Mouse (Mus musculus) CH12.LX (cell line): ENCODE results near the gene Shmt1. TPM values are rescaled to one million over a fixed set of nuclear protein-coding genes. Genes with fewer than 3 reads are reported as not detected.

Source experiments
- DNase-seq: peaks from one replicate; pipeline ENCODE4 v3.0.0-alpha.2; 2013; ENCODE audit errors: extremely low read depth
- H3K27ac ChIP-seq: 2 replicates; pipeline ENCODE4 v1.5.1; 2012; ENCODE audit warnings: low read depth, mild to moderate bottlenecking, control low read depth, moderate library complexity; ENCODE audit not compliant: insufficient read depth
- H3K27me3 ChIP-seq: replicated peaks from 2 replicates; pipeline ENCODE3; 2012; ENCODE audit warnings: inconsistent platforms
- H3K36me3 ChIP-seq, 2 experiments: replicated peaks in 1 of 2; 2 replicates each; pipeline versions ENCODE3 to v1.6.1; 2012; ENCODE audit warnings: inconsistent platforms in 1 of 2, low read length in 1 of 2, mild to moderate bottlenecking in 1 of 2, mixed read lengths in 1 of 2, moderate library complexity in 1 of 2; ENCODE audit not compliant: control insufficient read depth in 1 of 2, insufficient read depth in 1 of 2
- H3K4me1 ChIP-seq, 2 experiments: 2 replicates each; pipeline ENCODE4 v1.6.1; 2012; ENCODE audit warnings: inconsistent platforms in 1 of 2, moderate library complexity in 1 of 2; ENCODE audit not compliant: insufficient read depth in 2 of 2, control insufficient read depth in 1 of 2
- H3K4me2 ChIP-seq: 2 replicates; pipeline ENCODE4 v1.6.1; 2012; ENCODE audit warnings: low read depth, mild to moderate bottlenecking, control low read depth; ENCODE audit not compliant: poor library complexity, insufficient read depth, severe bottlenecking
- H3K4me3 ChIP-seq, 3 experiments: fragments of 150-350 bp in 1 of 3; sonication (generic) in 1 of 3; replicated peaks in 1 of 3; 2 replicates each; pipeline versions ENCODE3 to v1.5.1; 2011 to 2012; ENCODE audit warnings: low read depth in 2 of 3, low read length in 2 of 3, mild to moderate bottlenecking in 2 of 3, moderate library complexity in 2 of 3, control low read depth in 1 of 3, improper control_type of control experiment in 1 of 3, inconsistent platforms in 1 of 3, mixed read lengths in 1 of 3; ENCODE audit not compliant: poor library complexity in 1 of 3
- H3K79me2 ChIP-seq: replicated peaks from 2 replicates; pipeline ENCODE4 v1.6.1; 2012; ENCODE audit warnings: mild to moderate bottlenecking, moderate library complexity; ENCODE audit not compliant: control insufficient read depth, poor library complexity, insufficient read depth, severe bottlenecking; ENCODE audit errors: extremely low read depth
- H3K9ac ChIP-seq: 2 replicates; pipeline ENCODE4 v1.6.1; 2012; ENCODE audit warnings: low read depth, mild to moderate bottlenecking, control low read depth, moderate library complexity; ENCODE audit not compliant: insufficient read depth
- H3K9me3 ChIP-seq: replicated peaks from 2 replicates; pipeline ENCODE3; 2012; ENCODE audit warnings: low read length, inconsistent platforms, mixed read lengths
- BHLHE40 ChIP-seq: IDR thresholded peaks from 2 replicates; pipeline ENCODE4 v1.6.1; 2011; ENCODE audit warnings: mild to moderate bottlenecking, low read depth, low read length, improper control_type of control experiment
- CHD1 ChIP-seq: IDR thresholded peaks from 2 replicates; pipeline ENCODE4 v1.6.1; 2012; ENCODE audit warnings: low read depth, low read length, improper control_type of control experiment, inconsistent platforms
- CHD2 ChIP-seq: IDR thresholded peaks from 2 replicates; pipeline ENCODE4 v1.6.1; 2011; ENCODE audit warnings: low read length, improper control_type of control experiment
- CTCF ChIP-seq, 2 experiments: IDR thresholded peaks in 1 of 2; conservative IDR thresholded peaks in 1 of 2; 2 replicates each; pipeline ENCODE4 v1.5.1; 2011 to 2012; ENCODE audit warnings: low read depth in 2 of 2, low read length in 2 of 2, improper control_type of control experiment in 1 of 2, inconsistent platforms in 1 of 2, mild to moderate bottlenecking in 1 of 2, moderate library complexity in 1 of 2
- E2F4 ChIP-seq: IDR thresholded peaks from 2 replicates; pipeline ENCODE4 v1.6.1; 2011; ENCODE audit warnings: low read depth, low read length, improper control_type of control experiment; ENCODE audit not compliant: insufficient replicate concordance
- ELF1 ChIP-seq: IDR thresholded peaks from 2 replicates; pipeline ENCODE4 v1.6.1; 2014; ENCODE audit warnings: low read depth, mild to moderate bottlenecking, inconsistent platforms, low read length, improper control_type of control experiment
- EP300 ChIP-seq: IDR thresholded peaks from 2 replicates; pipeline ENCODE4 v1.6.1; 2011; ENCODE audit warnings: low read length, improper control_type of control experiment
- ETS1 ChIP-seq: conservative IDR thresholded peaks from 2 replicates; pipeline ENCODE4 v1.6.1; 2012; ENCODE audit warnings: low read depth, mild to moderate bottlenecking, inconsistent platforms, low read length, improper control_type of control experiment, moderate library complexity
- GABPA ChIP-seq: IDR thresholded peaks from 2 replicates; pipeline ENCODE4 v1.6.1; 2012; ENCODE audit warnings: low read depth, low read length, improper control_type of control experiment, inconsistent platforms; ENCODE audit not compliant: insufficient replicate concordance
- HCFC1 ChIP-seq: IDR thresholded peaks from 2 replicates; pipeline ENCODE4 v1.6.1; 2012; ENCODE audit warnings: low read depth, mild to moderate bottlenecking, inconsistent platforms, low read length, improper control_type of control experiment
- JUND ChIP-seq: conservative IDR thresholded peaks from 2 replicates; pipeline ENCODE4 v1.6.1; 2011; ENCODE audit warnings: low read depth, low read length, improper control_type of control experiment
- MAZ ChIP-seq: IDR thresholded peaks from 2 replicates; pipeline ENCODE4 v1.6.1; 2012; ENCODE audit warnings: low read depth, mild to moderate bottlenecking, inconsistent platforms, low read length, improper control_type of control experiment, moderate library complexity
- MEF2A ChIP-seq: IDR thresholded peaks from 2 replicates; pipeline ENCODE4 v1.6.1; 2014; ENCODE audit warnings: low read depth, mild to moderate bottlenecking, inconsistent platforms, low read length, improper control_type of control experiment, borderline replicate concordance
- MXI1 ChIP-seq: IDR thresholded peaks from 2 replicates; pipeline ENCODE4 v1.6.1; 2011; ENCODE audit warnings: mild to moderate bottlenecking, low read depth, low read length, improper control_type of control experiment
- MYC ChIP-seq: IDR thresholded peaks from 2 replicates; pipeline ENCODE4 v1.6.1; 2011; ENCODE audit warnings: low read depth, mild to moderate bottlenecking, improper control_type of control experiment, low read length
- NELFE ChIP-seq: IDR thresholded peaks from 2 replicates; pipeline ENCODE4 v1.6.1; 2011; ENCODE audit warnings: low read depth, low read length, improper control_type of control experiment
- NRF1 ChIP-seq: IDR thresholded peaks from 2 replicates; pipeline ENCODE4 v1.6.1; 2014; ENCODE audit warnings: low read depth, mild to moderate bottlenecking, inconsistent platforms, low read length, improper control_type of control experiment, moderate library complexity
- PAX5 ChIP-seq: IDR thresholded peaks from 2 replicates; pipeline ENCODE4 v1.6.1; 2012; ENCODE audit warnings: low read length, inconsistent platforms, mixed read lengths
- POLR2AphosphoS2 ChIP-seq: IDR thresholded peaks from 2 replicates; pipeline ENCODE4 v1.6.1; 2011; ENCODE audit warnings: low read depth, low read length, improper control_type of control experiment
- RAD21 ChIP-seq: IDR thresholded peaks from 2 replicates; pipeline ENCODE4 v1.6.1; 2011; ENCODE audit warnings: low read depth, mild to moderate bottlenecking, low read length, improper control_type of control experiment, moderate library complexity
- RCOR1 ChIP-seq: conservative IDR thresholded peaks from 2 replicates; pipeline ENCODE4 v1.6.1; 2012; ENCODE audit warnings: low read depth, mild to moderate bottlenecking, inconsistent platforms, low read length, improper control_type of control experiment
- SIN3A ChIP-seq: IDR thresholded peaks from 2 replicates; pipeline ENCODE4 v1.6.1; 2012; ENCODE audit warnings: low read length, improper control_type of control experiment, inconsistent platforms
- SMC3 ChIP-seq: IDR thresholded peaks from 2 replicates; pipeline ENCODE4 v1.6.1; 2011; ENCODE audit warnings: low read depth, low read length, improper control_type of control experiment
- TCF12 ChIP-seq: IDR thresholded peaks from 2 replicates; pipeline ENCODE4 v1.6.1; 2014; ENCODE audit warnings: low read depth, mild to moderate bottlenecking, inconsistent platforms, low read length, improper control_type of control experiment
- UBTF ChIP-seq: IDR thresholded peaks from 2 replicates; pipeline ENCODE4 v1.6.1; 2012; ENCODE audit warnings: low read depth, mild to moderate bottlenecking, inconsistent platforms, low read length, improper control_type of control experiment, moderate library complexity
- USF1 ChIP-seq: IDR thresholded peaks from 2 replicates; pipeline ENCODE4 v1.6.1; 2014; ENCODE audit warnings: low read depth, mild to moderate bottlenecking, inconsistent platforms, low read length, improper control_type of control experiment
- USF2 ChIP-seq: conservative IDR thresholded peaks from 2 replicates; pipeline ENCODE4 v1.6.1; 2011; ENCODE audit warnings: low read depth, low read length, improper control_type of control experiment
- ZC3H11A ChIP-seq: IDR thresholded peaks from 2 replicates; pipeline ENCODE4 v1.6.1; 2012; ENCODE audit warnings: low read depth, mild to moderate bottlenecking, inconsistent platforms, low read length, improper control_type of control experiment
- dilution Hi-C: fragments of 300-500 bp; cut with MboI; formaldehyde crosslinking; loops from 2 replicates; pipeline ENCODE4 v1.14.3; 2020; ENCODE audit warnings: low sequenced_read_pairs; ENCODE audit not compliant: extremely low pct_unique_long_range_greater_than_20kb, extremely low pct_ligation_motif_present
- in situ Hi-C: fragments of 300-500 bp; cut with MboI; formaldehyde crosslinking; loops from 3 replicates; pipeline ENCODE4 v1.14.3; 2019; ENCODE audit warnings: low sequenced_read_pairs, low pct_ligation_motif_present, low pct_unique_long_range_greater_than_20kb, mixed read lengths
- polyA plus RNA-seq: library from polyadenylated mRNA; unstranded; fragments of >175 nt; gene quantifications from 2 replicates; pipeline ENCODE4 v1.2.1, GENCODE M21; 2012; ENCODE audit warnings: low read depth; ENCODE audit not compliant: insufficient read length
- total RNA-seq, 2 experiments: library from RNA; depleted of rRNA; stranded (reverse); fragments of 300-350 nt in 1 of 2; fragments of >200 nt in 1 of 2; gene quantifications; 2 replicates each; pipeline ENCODE4 v1.2.3; 2012 to 2014

The Shmt1 gene
- total and polyA plus RNA-seq, 3 experiments, result 136 to 197 (median 178) TPM

DNA sequence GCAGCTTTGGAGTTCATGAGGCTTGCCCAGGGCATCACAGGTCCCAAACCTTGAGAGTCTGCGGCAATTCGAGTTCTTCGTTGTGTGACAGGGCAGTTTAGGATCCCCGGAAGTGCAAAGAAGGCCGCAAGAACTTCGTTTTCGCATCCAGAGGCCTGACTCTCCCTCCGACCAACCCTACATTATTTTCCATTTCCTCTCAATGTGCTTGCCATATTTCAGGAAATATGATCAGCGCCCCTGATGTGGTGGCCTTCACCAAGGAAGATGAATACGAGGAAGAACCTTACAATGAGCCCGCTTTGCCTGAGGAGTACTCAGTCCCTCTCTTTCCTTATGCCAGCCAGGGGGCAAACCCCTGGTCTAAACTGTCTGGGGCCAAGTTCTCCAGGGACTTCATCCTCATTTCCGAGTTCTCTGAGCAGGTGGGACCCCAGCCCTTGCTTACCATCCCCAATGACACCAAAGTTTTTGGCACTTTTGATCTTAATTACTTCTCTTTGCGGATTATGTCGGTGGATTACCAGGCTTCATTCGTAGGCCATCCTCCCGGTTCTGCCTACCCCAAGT, 33.6 kb downstream of the Shmt1 start:
- H3K9me3 ChIP-seq, result no peaks in the 10 kb centered on the region
- peaks cover 6 to 65% of the 10 kb centered on the region in 2 experiments; a peak in 3 of 4 replicates for H3K4me1 ChIP-seq
- 0 out of 2 replicates have a peak, but pooled peaks have one; percentile 17 for TF ChIP-seq USF2
- TF ChIP-seq TCF12, result no peak
- no peak for TF ChIP-seq POLR2AphosphoS2
- dilution Hi-C loops, result no loop called here
- peak overlapping the region; percentile 78 to 98 (median 79) for H3K4me3 ChIP-seq
- no peak for DNase-seq
- peak overlapping the region; percentile 89 for H3K9ac ChIP-seq
- in situ Hi-C loops, result loop anchor here (5.0 kb wide), 2 partner anchors 34 to 94 kb away; partner anchors contain the start of gene Shmt1
- H3K79me2 ChIP-seq, result peaks cover 87% of the 10 kb centered on the region
- no peaks in the 10 kb centered on the region for H3K27me3 ChIP-seq
- H3K4me2 ChIP-seq, result peak overlapping the region; percentile 72
- peak overlapping the region; percentile 90 for H3K27ac ChIP-seq
- H3K36me3 ChIP-seq, result peaks cover 20 to 41% of the 10 kb centered on the region in 2 experiments

GRCm38 (mm10) chr11:60776829-60777740, 34.4 kb downstream of the Shmt1 start, which contains the start of the genes Top3a and Smcr8:
Top3a (minus strand) TSS chr11:60777365.
Smcr8 (plus strand) TSS chr11:60777524.
- in situ Hi-C loops, result loop anchor here (5.0 kb wide), 2 partner anchors 35 to 95 kb away; partner anchors contain the start of gene Shmt1
- Histone ChIP-seq H3K4me2 (peak within 1 kb of the TSS; percentile 90), H3K4me3 (peak within 1 kb of the TSS; percentile 78 to 98 (median 79)), H3K9ac (peak within 1 kb of the TSS; percentile 89), H3K27me3 (no peaks in the 10 kb centered on the region), H3K36me3 (peaks cover 20 to 33% of the 10 kb centered on the region in 2 experiments), H3K79me2 (peaks cover 87% of the 10 kb centered on the region), H3K9me3 (no peaks in the 10 kb centered on the region), H3K4me1 (peaks cover 3 to 63% of the 10 kb centered on the region in 2 experiments; a peak in 3 of 4 replicates), H3K27ac (peak within 1 kb of the TSS; percentile 90)
- dilution Hi-C loops, result no loop called here
- DNase-seq, result peak; percentile 96
- TF ChIP-seq PAX5 (no peak), ETS1 (peak; percentile 67), ZC3H11A (no peak), MXI1 (peak; percentile 94), GABPA (no peak; the same call in 1 of the 2 replicates), NELFE (peak; percentile 94), RCOR1 (peak; percentile 93), MEF2A (peak; percentile 52), E2F4 (peak; percentile 90; the same call in 1 of the 2 replicates), POLR2AphosphoS2 (peak; percentile 92), CTCF (conservative IDR thresholded peaks at IDR 0.05 in 1 of 2, IDR thresholded peaks at IDR 0.05 in 1 of 2; ENCODE audit: low read depth in 2 of 2, low read length in 2 of 2) (no peak), MAZ (peak; percentile 62; the same call in 1 of the 2 replicates), CHD2 (peak; percentile 98), UBTF (peak; percentile 82), BHLHE40 (peak; percentile 100), SIN3A (peak; percentile 95), RAD21 (no peak), NRF1 (peak; percentile 64; the same call in 1 of the 2 replicates), ELF1 (peak; percentile 98), USF2 (peak; percentile 96), TCF12 (peak; percentile 90), JUND (peak; percentile 55), USF1 (peak; percentile 96), MYC (peak; percentile 99), SMC3 (no peak; the same call in 1 of the 2 replicates), EP300 (peak; percentile 38; the same call in 1 of the 2 replicates), CHD1 (no peak; the same call in 1 of the 2 replicates), HCFC1 (peak; percentile 98)
